Comparison of ENCODE assay signal across 8 mouse cellular contexts in genomic region chr10:81317273-81317672, GRCm38 (mm10). TPM values are rescaled to one million over a fixed set of nuclear protein-coding genes. Genes with fewer than 3 reads are reported as not detected.
DNase-seq lines count a peak whose midpoint lies in the region; ATAC-seq and TF ChIP-seq lines count a peak whose summit lies in the region.

No protein-coding gene starts in this region.

- peaks cover 36% of the 10 kb centered on the region for H3K36me3 ChIP-seq in ES-E14 (ENCODE audit: control insufficient read depth, insufficient read depth, low read length, poor library complexity, severe bottlenecking)
- peaks cover 58% of the 10 kb centered on the region for H3K36me3 ChIP-seq in embryonic facial prominence, embryonic 14.5 days (ENCODE audit: control insufficient read depth, insufficient read depth, low read length)
- H3K36me3 ChIP-seq in kidney, embryonic 16.5 days (ENCODE audit: insufficient read depth, low read length), result peaks cover 37% of the 10 kb centered on the region

- in situ Hi-C loops in ES-E14 (cut with MboI; ENCODE audit: low sequenced_read_pairs in 2 of 2, unreplicated experiment in 2 of 2), result no loop called here

- WGBS in embryonic facial prominence, embryonic 14.5 days, result 22% methylated on average over 17 of the region's 20 CpGs
- 16% methylated on average over 17 of the region's 20 CpGs for WGBS in kidney, embryonic 16.5 days

- H3K27ac ChIP-seq in ES-E14 (ENCODE audit: insufficient read depth, low read depth, low read length, poor library complexity, severe bottlenecking), result no peak overlapping the region
- H3K27ac ChIP-seq in embryonic facial prominence, embryonic 14.5 days (replicated peaks; ENCODE audit: low read depth, low read length), result no peak overlapping the region
- peak overlapping the region; percentile 81 for H3K27ac ChIP-seq in kidney, embryonic 16.5 days (ENCODE audit: low read length)

- peak overlapping the region; percentile 35 to 60 for H3K4me3 ChIP-seq in ES-E14 (ENCODE audit: insufficient read depth in 1 of 2, low read depth in 1 of 2, low read length in 2 of 2, poor library complexity in 1 of 2, severe bottlenecking in 1 of 2)
- H3K4me3 ChIP-seq in embryonic facial prominence, embryonic 14.5 days (ENCODE audit: low read depth, low read length), result peak overlapping the region; percentile 25
- H3K4me3 ChIP-seq in kidney, embryonic 16.5 days (ENCODE audit: low read length), result peak overlapping the region; percentile 42

- no peaks in the 10 kb centered on the region for H3K27me3 ChIP-seq in embryonic facial prominence, embryonic 14.5 days (replicated peaks; ENCODE audit: control insufficient read depth, insufficient read depth, low read length)
- H3K27me3 ChIP-seq in kidney, embryonic 16.5 days (ENCODE audit: insufficient read depth, low read length), result no peaks in the 10 kb centered on the region

- peaks cover 0 to 15% of the 10 kb centered on the region in 2 experiments; a peak in 2 of 4 replicates for H3K4me1 ChIP-seq in ES-E14 (ENCODE audit: control insufficient read depth in 2 of 2, insufficient read depth in 2 of 2, low read length in 2 of 2, poor library complexity in 1 of 2)
- H3K4me1 ChIP-seq in embryonic facial prominence, embryonic 14.5 days (ENCODE audit: control insufficient read depth, insufficient read depth, low read length), result peaks cover 12% of the 10 kb centered on the region; the same call in 1 of the 2 replicates
- H3K4me1 ChIP-seq in kidney, embryonic 16.5 days (ENCODE audit: insufficient read depth, low read length), result peaks cover 47% of the 10 kb centered on the region

- ATAC-seq in embryonic facial prominence, embryonic 14.5 days (ENCODE audit: low read depth), result no peak
- peak; percentile 21 for ATAC-seq in kidney, embryonic 16.5 days (ENCODE audit: low FRiP score, low TSS enrichment)
- ATAC-seq in megakaryocyte, adult 5-6 weeks (ENCODE audit: poor library complexity, severe bottlenecking), result no peak

- DNase-seq in embryo, embryonic 10 days (ENCODE audit: low spot score), result peak; percentile 77
- no peak for DNase-seq in embryo, embryonic 9.5 days (ENCODE audit: extremely low spot score)
- DNase-seq in ES-E14 (ENCODE audit: low read depth, low spot score), result peak; percentile 83
- peak; percentile 81 for DNase-seq in embryonic facial prominence, embryonic 14.5 days (ENCODE audit: low spot score)
- peak; percentile 69 for DNase-seq in lung, postnatal 14 days
- DNase-seq in spleen, postnatal 4 days (ENCODE audit: low spot score in 2 of 2), result no peak

- H3K4me2 ChIP-seq in embryonic facial prominence, embryonic 14.5 days (ENCODE audit: low read depth, low read length), result peak overlapping the region; percentile 56
- peak overlapping the region; percentile 67 for H3K4me2 ChIP-seq in kidney, embryonic 16.5 days (replicated peaks; ENCODE audit: low read depth, low read length)

- no peaks in the 10 kb centered on the region for H3K9me3 ChIP-seq in ES-E14 (ENCODE audit: control insufficient read depth, insufficient read depth, low read depth, low read length)
- H3K9me3 ChIP-seq in embryonic facial prominence, embryonic 14.5 days (ENCODE audit: control insufficient read depth, low read length), result no peaks in the 10 kb centered on the region
- no peaks in the 10 kb centered on the region for H3K9me3 ChIP-seq in kidney, embryonic 16.5 days (ENCODE audit: low read length)

- peak overlapping the region; percentile 42; the same call in 1 of the 2 replicates for H3K9ac ChIP-seq in ES-E14 (ENCODE audit: insufficient read depth, low read depth, low read length, poor library complexity, severe bottlenecking)
- peak overlapping the region; percentile 47 for H3K9ac ChIP-seq in embryonic facial prominence, embryonic 14.5 days (ENCODE audit: low read depth, low read length)
- peak overlapping the region; percentile 67 for H3K9ac ChIP-seq in kidney, embryonic 16.5 days (replicated peaks; ENCODE audit: low read length)

TF ChIP-seq in ES-E14, 5 proteins besides CTCF, POLR2A, EP300 and RAD21:
- TF ChIP-seq HCFC1 (IDR thresholded peaks at IDR 0.05; ENCODE audit: borderline replicate concordance, insufficient read depth, low read length), result no peak
- TF ChIP-seq CHD2 (IDR thresholded peaks at IDR 0.05; ENCODE audit: low read depth, low read length), result no peak

RNA-seq across cellular contexts. Expression of gene Cactin, which starts 3.6 kb away (rescaled TPM):
- 53.1 and 54.9 TPM in 2 replicates for total RNA-seq in ES-E14 (2012; rRNA removed)
- 27.0 and 27.5 TPM in 2 replicates for polyA plus RNA-seq in embryonic facial prominence, embryonic 14.5 days (2014; fragmentation: Nextera tagmentation; extraction: Ambion mirVana)
- 42.3 and 43.2 TPM in 2 replicates for polyA plus RNA-seq in kidney, embryonic 16.5 days (2015; fragmentation: Nextera tagmentation; extraction: Ambion mirVana)
- 4.5 and 7.4 TPM in 2 replicates for total RNA-seq in megakaryocyte, adult 5-6 weeks (2015)
- 16.2 and 20.6 TPM in 2 replicates for total RNA-seq in megakaryocyte, adult 5-6 weeks (2017)

RNA-seq across cellular contexts. Expression of gene Tbxa2r, which starts 11.3 kb away (rescaled TPM):
- 2.3 and 4.5 TPM in 2 replicates for total RNA-seq in ES-E14 (2012; rRNA removed)
- 6.7 and 8.7 TPM in 2 replicates for polyA plus RNA-seq in embryonic facial prominence, embryonic 14.5 days (2014; fragmentation: Nextera tagmentation; extraction: Ambion mirVana)
- polyA plus RNA-seq in kidney, embryonic 16.5 days (2015; fragmentation: Nextera tagmentation; extraction: Ambion mirVana), result 19.7 and 20.2 TPM in 2 replicates
- total RNA-seq in megakaryocyte, adult 5-6 weeks (2015), result 0.34 and 0.85 TPM in 2 replicates
- 0.07 and 0.28 TPM in 2 replicates for total RNA-seq in megakaryocyte, adult 5-6 weeks (2017)

RNA-seq across cellular contexts. Expression of gene Pip5k1c, which starts 24.5 kb away (rescaled TPM):
- total RNA-seq in ES-E14 (2012; rRNA removed), result 27.3 and 34.6 TPM in 2 replicates
- 48.4 and 56.3 TPM in 2 replicates for polyA plus RNA-seq in embryonic facial prominence, embryonic 14.5 days (2014; fragmentation: Nextera tagmentation; extraction: Ambion mirVana)
- polyA plus RNA-seq in kidney, embryonic 16.5 days (2015; fragmentation: Nextera tagmentation; extraction: Ambion mirVana), result 62.9 and 63.9 TPM in 2 replicates
- 28.0 and 31.7 TPM in 2 replicates for total RNA-seq in megakaryocyte, adult 5-6 weeks (2015)
- 40.4 and 46.1 TPM in 2 replicates for total RNA-seq in megakaryocyte, adult 5-6 weeks (2017)

RNA-seq across cellular contexts. Expression of gene Gipc3, which starts 25.8 kb away (rescaled TPM):
- 0.09 and 0.16 TPM in 2 replicates for total RNA-seq in ES-E14 (2012; rRNA removed)
- 0.04 and 0.14 TPM in 2 replicates for polyA plus RNA-seq in embryonic facial prominence, embryonic 14.5 days (2014; fragmentation: Nextera tagmentation; extraction: Ambion mirVana)
- 0.09 TPM in 2 replicates for polyA plus RNA-seq in kidney, embryonic 16.5 days (2015; fragmentation: Nextera tagmentation; extraction: Ambion mirVana)
- total RNA-seq in megakaryocyte, adult 5-6 weeks (2015), result not detected in 2 replicates
- not detected in 2 replicates for total RNA-seq in megakaryocyte, adult 5-6 weeks (2017)

RNA-seq across cellular contexts. Expression of gene Tjp3, which starts 25.9 kb away (rescaled TPM):
- total RNA-seq in ES-E14 (2012; rRNA removed), result 5.2 and 15.2 TPM in 2 replicates
- polyA plus RNA-seq in embryonic facial prominence, embryonic 14.5 days (2014; fragmentation: Nextera tagmentation; extraction: Ambion mirVana), result 8.1 and 9.9 TPM in 2 replicates
- 21.9 and 22.6 TPM in 2 replicates for polyA plus RNA-seq in kidney, embryonic 16.5 days (2015; fragmentation: Nextera tagmentation; extraction: Ambion mirVana)
- 3.4 and 3.7 TPM in 2 replicates for total RNA-seq in megakaryocyte, adult 5-6 weeks (2015)
- total RNA-seq in megakaryocyte, adult 5-6 weeks (2017), result 5.0 and 6.5 TPM in 2 replicates

Comparison
In these comparisons a context has a peak if more than half of its experiments do, and no peak if none do; other contexts are left out.
1. DNase-seq: peak in embryo, embryonic 10 days (single experiment), ES-E14 (single experiment), embryonic facial prominence, embryonic 14.5 days (single experiment) and lung, postnatal 14 days (single experiment); none in embryo, embryonic 9.5 days (single experiment) and spleen, postnatal 4 days (0 of 2).
2. Peak in every context shown above with its lines, with median percentiles within 50 percentile points of each other: H3K4me3 ChIP-seq and H3K9ac ChIP-seq.